Mouse (Mus musculus): ENCODE measurements around the gene Rab34. TPM values are rescaled to one million over a fixed set of nuclear protein-coding genes. Genes with fewer than 3 reads are reported as not detected.

Gene Rab34
- polyA plus RNA-seq (2015; fragmentation: Nextera tagmentation; extraction: Ambion mirVana): 74.3 and 78.3 TPM in 2 replicates

DNA sequence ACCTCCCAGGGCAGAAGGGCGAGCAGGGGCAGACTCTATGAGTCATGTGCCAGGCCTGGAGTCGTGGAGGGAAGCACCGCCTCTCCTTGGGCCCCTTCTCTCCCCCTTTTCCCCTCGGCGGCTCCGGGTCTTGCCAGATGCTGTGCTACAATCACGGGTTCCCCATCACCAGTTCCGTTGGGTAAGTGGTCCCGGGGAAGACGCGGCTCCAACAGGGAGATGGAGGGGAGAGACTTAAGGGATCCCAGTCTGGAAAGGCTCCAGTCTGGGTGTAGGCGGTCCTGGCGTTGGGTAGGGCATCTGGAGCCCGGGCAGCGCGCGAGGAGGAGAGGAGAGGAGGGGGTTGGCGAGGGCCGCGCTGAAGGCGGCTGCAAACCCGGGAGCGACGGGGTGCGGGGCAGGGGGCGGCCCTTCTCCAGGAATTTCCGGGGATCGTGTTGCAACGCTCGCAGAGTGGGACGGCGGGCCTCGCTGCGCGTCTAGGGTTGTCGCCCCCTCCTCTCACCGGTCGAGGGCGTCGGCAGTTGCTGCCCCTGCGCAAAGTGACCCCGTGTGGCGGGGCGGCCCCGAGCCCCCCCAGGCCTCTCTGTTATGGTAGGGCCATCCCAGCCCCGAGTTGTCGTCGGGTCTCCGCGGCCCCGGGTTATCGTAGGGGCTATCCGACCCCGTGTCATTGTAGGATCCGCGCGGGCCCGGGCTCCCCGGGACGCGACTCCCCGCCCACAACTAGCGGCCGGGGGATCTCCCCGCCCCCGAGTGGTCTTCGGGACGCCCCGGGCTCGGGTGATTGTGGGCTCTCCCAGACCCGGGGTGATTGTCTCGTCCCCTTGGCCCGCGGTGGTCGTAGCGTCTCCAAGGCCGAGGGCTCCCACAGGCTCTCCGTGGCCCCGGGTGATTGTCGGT lies at the start of gene Rab34:
Gene Rab34 (plus strand): TSS at position 100 of the 903 bp plus-strand sequence.

DNA sequence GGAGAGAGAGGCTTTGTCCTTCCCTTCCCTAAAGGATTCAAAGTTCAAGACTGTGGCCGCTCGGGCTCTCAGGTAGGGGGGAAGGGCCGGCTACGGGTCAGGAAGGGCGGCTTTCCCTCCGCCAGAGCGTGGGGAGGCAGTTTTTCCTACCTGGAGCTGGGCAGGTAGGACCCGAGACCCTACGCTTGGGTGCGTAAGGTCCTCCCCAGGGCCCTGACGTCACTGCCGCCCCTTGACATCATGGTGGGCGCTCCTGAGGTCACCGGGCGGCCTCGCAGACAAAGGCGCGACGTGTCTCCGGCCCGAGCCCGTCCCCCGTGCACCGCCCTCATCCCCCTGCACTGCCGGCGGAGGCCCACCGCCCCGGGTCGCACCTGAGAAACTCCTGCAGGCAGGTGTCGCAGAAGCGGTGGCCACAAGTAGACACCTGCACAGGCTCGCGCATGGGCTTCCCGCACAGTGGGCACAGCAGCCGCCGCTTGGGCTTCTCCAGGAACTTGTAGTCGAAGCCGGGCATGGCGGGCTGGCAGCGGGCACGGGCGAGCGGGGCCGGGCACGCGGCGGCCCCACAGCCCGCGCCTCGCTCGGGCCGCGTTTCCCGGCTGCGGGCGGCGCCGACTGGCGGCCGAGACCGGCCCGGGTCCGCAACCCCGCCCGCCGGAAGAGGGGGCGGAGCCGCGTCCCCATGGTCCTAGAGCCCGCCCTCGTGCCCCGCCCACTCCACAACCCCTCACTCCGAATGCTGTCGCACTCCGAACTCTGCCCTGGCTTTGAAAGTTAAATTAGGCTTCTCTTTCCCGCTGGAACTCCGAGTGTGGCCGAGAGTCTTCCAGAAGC lies 23.1 kb upstream of the Rab34 start, which contains the start of gene Traf4:
Gene Traf4 (minus strand): TSS at position 666 of the 837 bp plus-strand sequence.

GRCm38 (mm10) chr11:78176402-78176862 lies 11.8 kb upstream of the Rab34 start, which contains the start of the genes Nek8 and Tlcd1:
Nek8 (minus strand) TSS chr11:78176675.
Tlcd1 (plus strand) TSS chr11:78176711.

GRCm38 (mm10) chr11:78182961-78183844 lies 5.0 kb upstream of the Rab34 start, which contains the start of gene Rpl23a:
Rpl23a (minus strand) TSS chr11:78183584.

DNA sequence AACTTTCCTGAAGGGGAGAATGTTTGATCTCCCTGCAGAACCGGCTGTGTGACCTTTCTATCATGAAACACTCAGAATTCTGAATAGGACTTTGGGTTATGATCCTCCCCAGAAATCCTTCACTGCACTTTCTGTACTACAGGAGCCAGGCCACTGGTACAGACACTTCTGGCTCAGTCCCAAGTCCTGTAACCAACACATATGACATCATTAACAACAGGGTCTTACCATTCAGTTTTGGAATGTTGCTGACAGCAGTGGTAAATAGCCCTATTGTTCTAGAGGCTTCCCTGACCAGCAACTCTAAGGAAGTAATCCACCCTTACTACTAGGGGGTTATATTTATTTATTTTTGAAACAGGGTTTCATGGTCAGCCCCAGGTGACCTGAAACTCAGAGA lies 4.9 kb downstream of the Rab34 start, which contains the start of gene Proca1:
Gene Proca1 (plus strand): TSS at position 280 of the 400 bp plus-strand sequence.

Small RNAs within 50 kb of the gene (microRNA-seq; reads per million reads assigned to microRNA genes)
- not detected for gene Mir7653

Other genes with a start within 250 kb of the Rab34 start
- gene Phf12, start 205.7 kb upstream of the Rab34 start, polyA plus RNA-seq (2015; fragmentation: Nextera tagmentation; extraction: Ambion mirVana): 10.8 and 12.3 TPM in 2 replicates
- gene Dhrs13, start 156.2 kb upstream of the Rab34 start, polyA plus RNA-seq (2015; fragmentation: Nextera tagmentation; extraction: Ambion mirVana): 53.0 and 56.2 TPM in 2 replicates
- 158 and 168 TPM in 2 replicates for gene Flot2, start 150.5 kb upstream of the Rab34 start, polyA plus RNA-seq (2015; fragmentation: Nextera tagmentation; extraction: Ambion mirVana)
- gene Eral1, start 108.0 kb upstream of the Rab34 start, polyA plus RNA-seq (2015; fragmentation: Nextera tagmentation; extraction: Ambion mirVana): 25.9 and 28.4 TPM in 2 replicates
- gene Fam222b, start 93.8 kb upstream of the Rab34 start, polyA plus RNA-seq (2015; fragmentation: Nextera tagmentation; extraction: Ambion mirVana): 18.1 and 24.6 TPM in 2 replicates
- gene Traf4, start 22.8 kb upstream of the Rab34 start, polyA plus RNA-seq (2015; fragmentation: Nextera tagmentation; extraction: Ambion mirVana): 58.8 and 62.9 TPM in 2 replicates
- 7.4 and 8.0 TPM in 2 replicates for gene Nek8, start 11.8 kb upstream of the Rab34 start, polyA plus RNA-seq (2015; fragmentation: Nextera tagmentation; extraction: Ambion mirVana)
- gene Tlcd1, start 11.7 kb upstream of the Rab34 start, polyA plus RNA-seq (2015; fragmentation: Nextera tagmentation; extraction: Ambion mirVana): 48.5 and 53.4 TPM in 2 replicates
- 812 and 926 TPM in 2 replicates for gene Rpl23a, start 4.8 kb upstream of the Rab34 start, polyA plus RNA-seq (2015; fragmentation: Nextera tagmentation; extraction: Ambion mirVana)
- 6.6 and 8.0 TPM in 2 replicates for gene Proca1, start 5.0 kb downstream of the Rab34 start, polyA plus RNA-seq (2015; fragmentation: Nextera tagmentation; extraction: Ambion mirVana)
- gene Sdf2, start 57.3 kb downstream of the Rab34 start, polyA plus RNA-seq (2015; fragmentation: Nextera tagmentation; extraction: Ambion mirVana): 123 TPM in 2 replicates
- 15.2 and 17.7 TPM in 2 replicates for gene Supt6, start 57.6 kb downstream of the Rab34 start, polyA plus RNA-seq (2015; fragmentation: Nextera tagmentation; extraction: Ambion mirVana)
- 90.2 and 105 TPM in 2 replicates for gene 2610507B11Rik, start 73.3 kb downstream of the Rab34 start, polyA plus RNA-seq (2015; fragmentation: Nextera tagmentation; extraction: Ambion mirVana)
- gene BC030499, start 102.4 kb downstream of the Rab34 start, polyA plus RNA-seq (2015; fragmentation: Nextera tagmentation; extraction: Ambion mirVana): 0.13 and 0.22 TPM in 2 replicates
- gene Spag5, start 113.1 kb downstream of the Rab34 start, polyA plus RNA-seq (2015; fragmentation: Nextera tagmentation; extraction: Ambion mirVana): 7.5 and 7.9 TPM in 2 replicates
- gene Aldoc, start 134.5 kb downstream of the Rab34 start, polyA plus RNA-seq (2015; fragmentation: Nextera tagmentation; extraction: Ambion mirVana): 1,117 and 1,134 TPM in 2 replicates
- gene Pigs, start 140.0 kb downstream of the Rab34 start, polyA plus RNA-seq (2015; fragmentation: Nextera tagmentation; extraction: Ambion mirVana): 90.8 and 112 TPM in 2 replicates
- 97.8 and 99.2 TPM in 2 replicates for gene Unc119, start 155.1 kb downstream of the Rab34 start, polyA plus RNA-seq (2015; fragmentation: Nextera tagmentation; extraction: Ambion mirVana)
- not detected in 2 replicates for gene Foxn1, start 198.1 kb downstream of the Rab34 start, polyA plus RNA-seq (2015; fragmentation: Nextera tagmentation; extraction: Ambion mirVana)
- gene Slc13a2, start 233.8 kb downstream of the Rab34 start, polyA plus RNA-seq (2015; fragmentation: Nextera tagmentation; extraction: Ambion mirVana): not detected in 2 replicates